Mouse (Mus musculus): ENCODE measurements at regions not wholly inside any gene's neighbourhood (a gene's known extent, or its start where the extent isn't known, plus 50 kb on each side); places are given as distances from the start of the nearest gene placed in this dataset.

DNA sequence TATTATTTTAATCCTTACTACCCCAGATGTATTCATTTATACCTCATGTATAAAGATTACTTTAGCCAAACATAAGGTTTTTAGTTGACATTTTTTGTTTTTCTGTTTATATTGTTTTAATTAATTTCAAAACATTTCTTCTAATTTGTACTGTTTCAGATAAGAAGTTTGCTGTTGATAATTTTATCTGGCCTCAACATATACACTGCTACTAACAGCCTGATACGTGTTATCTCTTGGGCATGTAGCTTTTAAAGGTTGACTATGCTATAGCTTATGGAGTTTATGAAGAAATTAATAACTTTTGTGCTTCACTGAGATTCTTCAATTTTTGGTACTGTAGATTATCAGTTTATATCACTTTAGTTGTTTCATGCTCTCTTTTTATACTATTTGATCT lies 555.5 kb upstream of the Pcdh9 start:
- 89% methylated on average over 1 of the region's 1 CpGs for WGBS
- no peak overlapping the region for H3K4me3 ChIP-seq (ENCODE audit: low read length)
- H3K9ac ChIP-seq (replicated peaks; ENCODE audit: low read length) = no peak overlapping the region
- H3K4me1 ChIP-seq (ENCODE audit: insufficient read depth, low read length) = no peaks in the 10 kb centered on the region
- DNase-seq (ENCODE audit: low spot score) = no peak
- TF ChIP-seq CTCF (IDR thresholded peaks at IDR 0.05; ENCODE audit: low read depth) = no peak
- no peaks in the 10 kb centered on the region for H3K27me3 ChIP-seq (ENCODE audit: insufficient read depth, low read length)
- no peaks in the 10 kb centered on the region for H3K9me3 ChIP-seq (ENCODE audit: low read length)
- no peak overlapping the region for H3K27ac ChIP-seq
- no peaks in the 10 kb centered on the region for H3K36me3 ChIP-seq (ENCODE audit: insufficient read depth, low read length)
- ATAC-seq = no peak
- no peak overlapping the region for H3K4me2 ChIP-seq (ENCODE audit: low read depth, low read length)

DNA sequence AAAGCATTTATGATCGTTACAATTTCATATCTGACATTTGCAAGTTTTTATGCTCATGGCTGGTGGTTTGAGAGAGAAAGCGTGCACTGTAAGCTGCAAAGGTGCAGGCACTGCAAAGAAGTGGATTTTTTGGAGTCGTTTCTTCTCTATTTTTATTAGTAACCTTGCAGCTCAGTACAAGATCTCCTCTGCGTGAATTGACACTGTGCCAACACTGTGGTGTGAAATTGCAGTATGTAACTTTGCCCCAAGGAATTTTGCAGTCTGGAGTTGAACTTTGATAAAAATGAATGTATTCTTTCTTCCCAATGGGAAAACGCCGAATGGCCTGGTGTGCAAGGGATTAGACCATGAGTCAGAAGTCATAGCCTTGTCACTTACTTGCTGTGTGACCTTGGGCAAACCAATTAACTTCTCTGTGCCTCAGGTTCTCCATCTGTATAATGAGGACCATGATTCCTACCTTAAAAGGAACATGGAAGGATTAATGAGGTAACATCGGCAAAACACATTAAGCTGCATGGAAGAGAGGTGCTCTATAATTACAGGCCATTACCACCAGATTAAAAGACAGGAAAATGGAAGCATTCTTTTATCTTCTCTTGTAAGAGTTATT lies 543.0 kb upstream of the Pcdh9 start:
- Histone ChIP-seq H3K27ac (no peak overlapping the region), H3K4me2 (ENCODE audit: low read depth, low read length) (no peak overlapping the region), H3K4me1 (ENCODE audit: insufficient read depth, low read length) (no peaks in the 10 kb centered on the region), H3K27me3 (ENCODE audit: insufficient read depth, low read length) (no peaks in the 10 kb centered on the region), H3K9me3 (ENCODE audit: low read length) (no peaks in the 10 kb centered on the region), H3K4me3 (ENCODE audit: low read length) (no peak overlapping the region), H3K9ac (replicated peaks; ENCODE audit: low read length) (no peak overlapping the region), H3K36me3 (ENCODE audit: insufficient read depth, low read length) (no peaks in the 10 kb centered on the region)
- no peak for TF ChIP-seq CTCF (IDR thresholded peaks at IDR 0.05; ENCODE audit: low read depth)
- no peak for ATAC-seq
- peak; percentile 53 for DNase-seq (ENCODE audit: low spot score)
- WGBS = 58% methylated on average over 7 of the region's 7 CpGs

DNA sequence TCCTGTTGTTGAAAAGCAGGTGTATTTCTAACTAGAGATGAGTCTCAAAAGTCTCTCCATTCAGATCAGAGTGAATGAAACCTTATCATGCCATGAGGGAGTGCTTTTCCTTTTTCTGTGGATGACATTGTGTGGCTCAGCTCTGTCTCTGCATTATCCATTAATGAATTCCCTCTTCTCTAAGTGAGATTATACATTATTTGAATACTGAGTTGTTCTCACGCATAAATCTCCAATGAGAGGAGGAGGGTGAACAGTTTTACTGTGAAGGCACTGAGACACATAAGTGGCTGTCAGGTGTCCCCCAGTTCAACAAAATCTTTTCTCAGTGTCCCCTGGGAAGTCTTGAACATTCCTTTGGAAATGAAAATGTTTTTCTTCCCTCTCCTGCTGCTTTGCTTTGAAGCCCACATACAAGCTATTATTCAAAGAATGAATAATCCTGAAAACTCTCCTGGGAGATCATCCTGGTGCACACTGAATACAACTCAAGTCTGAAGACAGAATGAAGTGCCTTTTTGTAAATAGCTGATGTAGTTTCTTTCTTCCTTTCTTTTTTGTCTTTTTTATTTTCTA lies 537.2 kb upstream of the Pcdh9 start:
- DNase-seq (ENCODE audit: low spot score) (peak; percentile 10), ATAC-seq (no peak)
- Histone ChIP-seq H3K4me1 (ENCODE audit: insufficient read depth, low read length) (no peaks in the 10 kb centered on the region), H3K27ac (no peak overlapping the region), H3K4me2 (ENCODE audit: low read depth, low read length) (no peak overlapping the region), H3K27me3 (ENCODE audit: insufficient read depth, low read length) (no peaks in the 10 kb centered on the region), H3K36me3 (ENCODE audit: insufficient read depth, low read length) (no peaks in the 10 kb centered on the region), H3K9me3 (ENCODE audit: low read length) (no peaks in the 10 kb centered on the region), H3K4me3 (ENCODE audit: low read length) (no peak overlapping the region), H3K9ac (replicated peaks; ENCODE audit: low read length) (no peak overlapping the region)
- no peak for TF ChIP-seq CTCF (IDR thresholded peaks at IDR 0.05; ENCODE audit: low read depth)
- whole genome bisulfite sequencing = 22% methylated on average over 1 of the region's 1 CpGs

All from hindbrain, postnatal 0 days (tissue).